ENCODE assay signal across 12 mouse cellular contexts in the genomic region with DNA sequence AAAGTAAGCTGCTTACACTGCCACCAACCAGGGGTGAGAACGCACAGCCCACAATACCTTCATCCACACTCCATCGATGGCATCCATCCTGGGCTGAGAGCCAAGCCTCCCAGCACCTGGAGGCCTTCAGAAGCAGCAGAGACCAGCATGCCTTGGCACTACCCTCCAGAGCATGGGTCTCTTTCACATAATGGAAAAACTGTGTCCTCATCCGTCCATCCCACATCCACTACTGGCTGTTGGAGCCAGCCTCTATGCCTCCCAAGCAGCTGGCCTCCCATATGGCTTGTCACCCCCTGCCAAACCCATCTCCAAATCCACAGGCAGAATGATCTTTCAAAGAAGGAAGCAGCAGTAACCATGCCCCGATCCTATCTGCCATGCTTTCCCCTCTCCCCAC.
A peak's percentile ranks its signal among the peaks of the same experiment; 100 is the strongest.
DNase-seq lines count a peak whose midpoint lies in the region; ATAC-seq lines count a peak whose summit lies in the region.
"Had no signal": no experiment of that assay in that cellular context is flagged by ENCODE, and none has a peak within 500 bp of the region (broad histone marks: within the 10 kb centered on the region; RNA-seq: fewer than 3 reads in every experiment).

No protein-coding gene starts in this region.

- no peak for DNase-seq in forebrain, embryonic 10.5 days (ENCODE audit: extremely low spot score, low spot score)
- peak; percentile 42 to 68 for DNase-seq in left cerebral cortex, postnatal 36 days (ENCODE audit: low spot score in 2 of 2)
- DNase-seq in left cerebral cortex, adult 11 months (ENCODE audit: low spot score), result no peak
- DNase-seq in cerebellum, postnatal 25 days, result peak; percentile 69 to 80
- DNase-seq in layer of hippocampus, postnatal 14 days (ENCODE audit: low spot score in 2 of 2), result peak; percentile 64 to 74
- no peak for DNase-seq in midbrain, embryonic 14.5 days
- DNase-seq: adrenal gland, postnatal 10 days; heart, adult 2 months; right cerebral cortex, postnatal 25 days had no signal

- H3K27me3 ChIP-seq in forebrain, embryonic 15.5 days, result no peaks in the 10 kb centered on the region
- no peaks in the 10 kb centered on the region for H3K27me3 ChIP-seq in forebrain, embryonic 10.5 days (ENCODE audit: poor library complexity, severe bottlenecking)
- no peaks in the 10 kb centered on the region for H3K27me3 ChIP-seq in midbrain, embryonic 14.5 days (ENCODE audit: control insufficient read depth, insufficient read depth, low read length)
- no peaks in the 10 kb centered on the region for H3K27me3 ChIP-seq in midbrain, embryonic 13.5 days

- H3K4me2 ChIP-seq in forebrain, embryonic 15.5 days (replicated peaks), result no peak overlapping the region
- no peak overlapping the region for H3K4me2 ChIP-seq in midbrain, embryonic 14.5 days (ENCODE audit: low read length)
- no peak overlapping the region for H3K4me2 ChIP-seq in midbrain, embryonic 13.5 days (replicated peaks)

- H3K36me3 ChIP-seq in forebrain, embryonic 15.5 days, result no peaks in the 10 kb centered on the region
- H3K36me3 ChIP-seq in forebrain, embryonic 10.5 days (replicated peaks), result no peaks in the 10 kb centered on the region
- H3K36me3 ChIP-seq in midbrain, embryonic 14.5 days (ENCODE audit: control insufficient read depth, insufficient read depth, low read length), result no peaks in the 10 kb centered on the region
- H3K36me3 ChIP-seq in midbrain, embryonic 13.5 days, result no peaks in the 10 kb centered on the region

- no peak overlapping the region for H3K9ac ChIP-seq in forebrain, embryonic 15.5 days (replicated peaks)
- no peak overlapping the region for H3K9ac ChIP-seq in midbrain, embryonic 14.5 days (replicated peaks; ENCODE audit: low read length)
- H3K9ac ChIP-seq in midbrain, embryonic 13.5 days (replicated peaks), result no peak overlapping the region

- ATAC-seq in forebrain, embryonic 15.5 days (replicated peaks), result peak; percentile 41; the same call in 1 of the 2 replicates
- no peak for ATAC-seq in midbrain, embryonic 14.5 days (ENCODE audit: low FRiP score, low TSS enrichment)
- no peak for ATAC-seq in midbrain, embryonic 13.5 days

- no peak overlapping the region for H3K4me3 ChIP-seq in forebrain, embryonic 15.5 days
- no peak overlapping the region for H3K4me3 ChIP-seq in forebrain, embryonic 10.5 days
- no peak overlapping the region for H3K4me3 ChIP-seq in midbrain, embryonic 14.5 days (replicated peaks; ENCODE audit: low read depth, low read length)
- no peak overlapping the region for H3K4me3 ChIP-seq in midbrain, embryonic 13.5 days (replicated peaks)
- H3K4me3 ChIP-seq: heart, adult 2 months had no signal

- H3K9me3 ChIP-seq in forebrain, embryonic 15.5 days, result no peaks in the 10 kb centered on the region
- H3K9me3 ChIP-seq in forebrain, embryonic 10.5 days, result no peaks in the 10 kb centered on the region
- H3K9me3 ChIP-seq in midbrain, embryonic 14.5 days (ENCODE audit: control insufficient read depth, low read length), result no peaks in the 10 kb centered on the region
- H3K9me3 ChIP-seq in midbrain, embryonic 13.5 days, result no peaks in the 10 kb centered on the region

- H3K27ac ChIP-seq in forebrain, embryonic 15.5 days (replicated peaks), result peak overlapping the region; percentile 56; the same call in 1 of the 2 replicates
- H3K27ac ChIP-seq in forebrain, embryonic 10.5 days, result no peak overlapping the region
- no peak overlapping the region for H3K27ac ChIP-seq in midbrain, embryonic 14.5 days (replicated peaks; ENCODE audit: low read depth, low read length)
- no peak overlapping the region for H3K27ac ChIP-seq in midbrain, embryonic 13.5 days
- H3K27ac ChIP-seq: heart, adult 2 months; macrophage had no signal

- H3K4me1 ChIP-seq in forebrain, embryonic 15.5 days, result peaks cover 14% of the 10 kb centered on the region
- H3K4me1 ChIP-seq in forebrain, embryonic 10.5 days, result no peaks in the 10 kb centered on the region
- no peaks in the 10 kb centered on the region for H3K4me1 ChIP-seq in midbrain, embryonic 14.5 days (ENCODE audit: control insufficient read depth, insufficient read depth, low read length)
- H3K4me1 ChIP-seq in midbrain, embryonic 13.5 days (replicated peaks), result peaks cover 4% of the 10 kb centered on the region; the same call in 1 of the 2 replicates

- WGBS in forebrain, embryonic 15.5 days, result 47% methylated on average over 4 of the region's 4 CpGs
- WGBS in forebrain, embryonic 10.5 days, result 88% methylated on average over 4 of the region's 4 CpGs
- 81% methylated on average over 4 of the region's 4 CpGs for WGBS in midbrain, embryonic 14.5 days
- 80% methylated on average over 4 of the region's 4 CpGs for WGBS in midbrain, embryonic 13.5 days

- intact Hi-C loops in left cerebral cortex, postnatal 36 days (cut with DNase I), result no loop called here

Comparison
In these comparisons a context has a peak if more than half of its experiments do, and no peak if none do; other contexts are left out.
1. DNase-seq: peak in left cerebral cortex, postnatal 36 days (2 of 2), cerebellum, postnatal 25 days (2 of 2) and layer of hippocampus, postnatal 14 days (2 of 2); none in forebrain, embryonic 10.5 days (single experiment), left cerebral cortex, adult 11 months (single experiment) and midbrain, embryonic 14.5 days (single experiment).